Mouse (Mus musculus) embryonic fibroblast, embryonic 13.5 days (primary cell): ENCODE measurements around the gene Exosc7. TPM values are rescaled to one million over a fixed set of nuclear protein-coding genes. Genes with fewer than 3 reads are reported as not detected.

Experiments used
- H3K27ac ChIP-seq: 2 replicates; pipeline ENCODE4 v1.5.1; 2012; ENCODE audit warnings: low read length, control low read depth, inconsistent platforms; ENCODE audit not compliant: insufficient read depth
- H3K4me1 ChIP-seq: 2 replicates; pipeline ENCODE4 v1.6.1; 2011; ENCODE audit warnings: low read length; ENCODE audit not compliant: control insufficient read depth, insufficient read depth
- H3K4me3 ChIP-seq: 2 replicates; pipeline ENCODE4 v1.5.1; 2011; ENCODE audit warnings: mild to moderate bottlenecking, control low read depth, low read length; ENCODE audit not compliant: insufficient read depth
- CTCF ChIP-seq: IDR thresholded peaks from 2 replicates; pipeline ENCODE4 v1.5.1; 2011; ENCODE audit warnings: mild to moderate bottlenecking, control low read depth, low read length, moderate library complexity, borderline replicate concordance; ENCODE audit not compliant: insufficient read depth
- POLR2A ChIP-seq: IDR thresholded peaks from 2 replicates; pipeline ENCODE4 v1.6.1; 2011; ENCODE audit warnings: low read depth, mild to moderate bottlenecking, control low read depth, low read length, moderate library complexity
- polyA plus RNA-seq: library from polyadenylated mRNA; stranded (reverse); fragments of >200 nt; gene quantifications from 2 replicates; pipeline ENCODE4 v1.2.4, GENCODE M21; 2011; ENCODE audit warnings: low read depth; ENCODE audit not compliant: missing spikeins, insufficient read length

The Exosc7 gene
- 28.9 and 38.1 TPM in 2 replicates for polyA plus RNA-seq

DNA sequence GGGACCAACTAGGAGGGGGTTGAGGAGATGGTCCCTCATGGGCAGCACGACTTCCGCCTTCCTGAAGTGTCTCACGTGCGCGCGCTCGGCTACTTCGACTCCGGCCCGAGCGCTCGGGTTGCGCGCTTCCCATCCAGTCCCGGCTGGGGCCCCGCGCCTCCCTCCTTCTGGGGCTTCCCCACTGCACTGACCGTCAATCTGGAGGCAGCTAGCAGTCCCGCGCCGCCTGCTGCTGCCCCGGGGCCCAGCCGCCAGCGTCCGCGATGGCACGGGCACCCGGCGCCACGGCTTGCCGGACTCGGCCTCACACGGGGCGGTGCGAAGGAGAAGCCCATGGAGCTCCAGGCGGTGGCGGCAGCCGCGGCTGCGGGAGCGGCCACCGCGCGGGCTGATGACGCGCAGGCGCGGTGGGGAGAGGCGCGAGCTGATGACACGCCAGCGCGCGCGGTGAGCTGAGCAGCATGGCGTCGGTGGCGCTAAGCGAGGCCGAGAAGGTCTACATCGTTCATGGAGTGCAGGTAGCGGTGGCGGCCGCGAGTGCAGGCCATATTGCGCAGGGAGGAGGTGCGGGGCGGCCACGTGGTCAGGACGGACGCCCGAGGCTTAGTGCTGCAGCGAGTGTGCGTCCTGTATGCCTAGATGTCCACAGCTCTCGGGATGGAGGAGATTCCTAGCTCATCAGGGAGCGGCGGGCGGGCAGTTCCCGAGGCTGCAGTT lies at the start of gene Exosc7, which contains the start of gene Zdhhc3:
TSS of gene Exosc7 (plus strand) at position 411 of the 717 bp plus-strand sequence.
TSS of gene Zdhhc3 (minus strand) at position 401 of the 717 bp plus-strand sequence.
- H3K27ac ChIP-seq: peak within 1 kb of the TSS; percentile 81
- peak within 1 kb of the TSS; percentile 82 for H3K4me3 ChIP-seq
- no peak for TF ChIP-seq CTCF
- peak; percentile 98 for TF ChIP-seq POLR2A
- peaks cover 6% of the 10 kb centered on the region; the same call in 1 of the 2 replicates for H3K4me1 ChIP-seq

DNA sequence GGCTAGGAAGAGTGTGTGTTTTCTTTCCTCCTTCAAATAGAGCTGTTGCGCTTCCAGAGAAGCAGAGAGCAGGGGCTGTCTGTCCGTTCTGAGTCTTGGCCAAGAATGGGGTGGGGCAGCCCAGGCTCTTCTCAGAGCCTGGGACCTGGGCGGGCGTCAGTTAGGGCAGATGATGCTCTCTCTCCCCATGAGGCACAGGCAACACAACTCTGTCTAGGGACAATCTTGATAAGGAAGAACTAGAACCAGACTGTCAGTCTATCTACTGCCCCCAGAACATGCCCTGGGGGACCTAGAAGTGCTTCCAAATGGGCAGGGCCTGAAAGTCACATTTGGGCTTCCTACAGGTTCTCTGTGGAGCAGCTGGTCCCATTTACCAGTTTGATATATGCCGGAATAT lies 33.9 kb upstream of the Exosc7 start:
- Histone ChIP-seq H3K4me3 (no peak overlapping the region), H3K27ac (no peak overlapping the region), H3K4me1 (no peaks in the 10 kb centered on the region)
- no peak for TF ChIP-seq POLR2A
- TF ChIP-seq CTCF: no peak

DNA sequence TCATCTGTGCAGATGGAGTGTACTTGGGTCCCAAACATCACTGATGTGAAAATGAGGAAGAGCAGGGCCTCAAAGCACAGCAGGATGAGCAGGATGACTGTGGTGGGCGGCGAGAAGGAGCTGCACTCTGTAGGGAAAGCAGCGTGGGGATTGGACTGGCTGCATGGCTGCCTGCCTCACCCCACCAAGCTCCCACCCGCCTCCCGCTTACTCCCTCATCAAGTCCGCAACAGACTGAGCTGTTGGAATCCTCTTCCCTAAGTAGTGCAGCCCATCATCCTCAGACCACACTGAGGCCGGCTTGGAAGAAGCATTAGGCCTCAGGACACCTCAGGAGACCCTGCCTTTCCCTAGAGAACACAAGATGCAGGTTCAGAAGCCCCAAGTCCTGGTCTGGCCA lies 32.7 kb upstream of the Exosc7 start:
- no peak for TF ChIP-seq CTCF
- no peak for TF ChIP-seq POLR2A
- H3K27ac ChIP-seq: no peak overlapping the region
- no peak overlapping the region for H3K4me3 ChIP-seq
- H3K4me1 ChIP-seq: no peaks in the 10 kb centered on the region

DNA sequence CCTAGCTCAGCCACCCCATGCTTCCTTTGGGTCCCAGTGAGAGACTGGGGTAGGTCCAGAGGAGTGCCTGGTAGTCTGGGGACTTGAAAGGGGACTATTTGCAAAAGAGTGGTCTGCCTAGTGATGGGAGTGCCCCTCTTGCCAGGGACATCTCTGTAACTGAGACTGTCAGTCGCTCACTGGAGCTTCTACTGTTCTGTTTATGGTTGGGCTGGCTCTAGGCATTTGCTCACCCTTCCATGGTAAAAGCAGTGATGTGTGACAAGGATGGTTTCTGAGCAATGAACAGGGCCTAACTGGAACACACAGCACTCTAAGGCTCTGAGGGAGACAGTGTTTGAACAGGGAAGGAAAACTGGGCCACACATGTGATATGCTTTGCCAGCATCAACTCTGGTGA lies 32.2 kb upstream of the Exosc7 start:
- H3K4me3 ChIP-seq: no peak overlapping the region
- no peak overlapping the region for H3K27ac ChIP-seq
- H3K4me1 ChIP-seq: no peaks in the 10 kb centered on the region
- no peak for TF ChIP-seq POLR2A
- no peak for TF ChIP-seq CTCF

DNA sequence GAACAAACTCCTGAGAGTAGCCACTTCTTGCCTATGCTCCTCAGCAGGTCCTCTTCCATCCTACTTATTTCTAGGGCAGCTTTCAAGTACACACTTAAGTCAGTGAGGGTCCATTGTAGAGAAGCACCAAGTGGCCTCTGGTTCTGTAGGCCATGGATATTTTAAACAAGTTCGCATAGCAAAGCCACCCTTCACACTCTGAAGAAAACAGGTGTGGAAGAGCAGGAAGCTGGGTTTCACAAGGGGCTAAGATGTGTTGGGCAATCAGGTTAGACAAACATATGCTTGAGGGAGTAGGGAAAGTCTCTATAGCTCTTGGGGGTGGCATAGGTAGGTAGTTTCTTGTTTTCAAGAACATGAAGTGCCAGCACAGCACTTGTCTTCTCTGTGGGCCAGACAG lies 27.6 kb upstream of the Exosc7 start:
- Histone ChIP-seq H3K27ac (no peak overlapping the region), H3K4me1 (no peaks in the 10 kb centered on the region), H3K4me3 (no peak overlapping the region)
- TF ChIP-seq POLR2A (no peak), CTCF (no peak)

DNA sequence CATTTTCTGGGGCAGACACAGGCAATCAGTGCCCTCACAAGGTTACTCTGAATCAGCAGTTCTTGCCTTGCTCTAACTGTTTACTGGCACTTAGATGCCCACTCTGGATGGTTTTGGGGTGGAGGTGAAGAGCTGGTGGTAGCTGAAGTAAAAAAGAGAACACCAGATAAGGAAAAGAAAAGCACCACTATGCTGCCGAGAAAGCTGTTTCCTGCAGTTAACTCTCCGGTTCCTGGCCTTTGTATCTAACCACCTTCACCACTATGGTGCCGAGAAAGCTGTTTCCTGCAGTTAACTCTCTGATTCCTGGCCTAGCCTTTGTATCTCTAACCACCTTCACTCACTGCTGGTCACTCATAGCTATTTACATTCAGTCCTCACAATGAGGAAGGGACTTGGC lies 25.5 kb upstream of the Exosc7 start:
- Histone ChIP-seq H3K4me1 (no peaks in the 10 kb centered on the region), H3K4me3 (no peak overlapping the region), H3K27ac (no peak overlapping the region)
- TF ChIP-seq CTCF: no peak
- TF ChIP-seq POLR2A: no peak

DNA sequence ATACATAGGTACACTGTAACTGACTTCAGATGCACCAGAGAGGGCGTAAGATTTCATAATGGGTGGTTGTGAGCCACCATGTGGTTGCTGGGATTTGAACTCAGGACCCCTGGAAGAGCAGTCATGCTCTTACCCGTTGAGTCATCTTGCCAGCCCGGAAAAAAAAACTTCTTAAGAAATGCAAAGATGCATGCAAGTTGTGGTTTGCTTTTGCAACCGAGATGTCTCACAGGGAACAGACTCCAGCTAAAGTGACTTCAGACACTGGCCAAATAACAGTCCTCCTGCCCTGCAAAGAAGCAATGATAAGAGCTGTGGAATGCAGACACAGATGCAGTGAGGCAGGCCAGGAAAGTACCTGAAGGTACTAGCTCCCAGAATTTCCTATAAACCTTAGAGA lies 22.2 kb upstream of the Exosc7 start:
- no peaks in the 10 kb centered on the region for H3K4me1 ChIP-seq
- no peak overlapping the region for H3K4me3 ChIP-seq
- H3K27ac ChIP-seq: no peak overlapping the region
- TF ChIP-seq CTCF (no peak), POLR2A (no peak)

DNA sequence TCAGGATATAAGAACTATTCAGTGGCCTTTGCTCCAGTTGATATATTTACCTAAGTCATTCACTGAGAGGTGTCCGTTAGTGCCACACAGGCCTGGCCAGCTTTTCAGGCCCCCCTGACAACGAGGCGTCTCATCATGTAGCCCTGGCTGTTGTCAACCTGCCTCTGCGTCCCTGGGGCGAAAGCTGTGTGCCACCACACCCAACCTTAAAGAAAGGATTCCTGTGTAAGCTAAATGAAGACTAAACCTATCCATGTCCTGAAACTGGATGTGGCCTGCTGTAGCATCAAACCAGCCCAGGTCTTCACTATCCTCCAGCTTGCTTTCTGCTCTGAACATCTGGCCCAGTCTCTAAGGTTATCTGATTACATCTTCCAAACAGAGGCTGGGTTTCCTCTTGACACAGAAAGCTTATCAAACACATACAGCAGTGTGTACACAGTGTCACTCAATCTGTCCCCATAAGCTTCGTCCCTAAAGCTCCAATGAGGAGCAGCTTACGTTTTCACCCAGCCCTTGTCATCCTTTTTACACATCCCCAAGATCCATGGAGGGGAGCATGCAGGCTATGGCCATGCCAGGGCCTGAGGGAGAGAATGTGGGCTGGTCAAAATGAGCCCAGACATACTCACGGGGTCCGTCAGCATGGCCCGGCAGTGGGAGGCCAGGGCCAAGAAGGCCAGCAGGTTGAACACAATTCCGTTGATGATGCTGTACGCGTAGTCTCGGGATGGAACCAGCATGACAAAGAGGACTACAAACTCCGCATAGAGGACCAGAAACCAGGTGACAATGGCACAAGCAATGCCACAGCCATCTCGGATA lies 13.2 kb upstream of the Exosc7 start:
- Histone ChIP-seq H3K4me3 (no peak overlapping the region), H3K4me1 (no peaks in the 10 kb centered on the region), H3K27ac (no peak overlapping the region)
- TF ChIP-seq CTCF: no peak
- no peak for TF ChIP-seq POLR2A

DNA sequence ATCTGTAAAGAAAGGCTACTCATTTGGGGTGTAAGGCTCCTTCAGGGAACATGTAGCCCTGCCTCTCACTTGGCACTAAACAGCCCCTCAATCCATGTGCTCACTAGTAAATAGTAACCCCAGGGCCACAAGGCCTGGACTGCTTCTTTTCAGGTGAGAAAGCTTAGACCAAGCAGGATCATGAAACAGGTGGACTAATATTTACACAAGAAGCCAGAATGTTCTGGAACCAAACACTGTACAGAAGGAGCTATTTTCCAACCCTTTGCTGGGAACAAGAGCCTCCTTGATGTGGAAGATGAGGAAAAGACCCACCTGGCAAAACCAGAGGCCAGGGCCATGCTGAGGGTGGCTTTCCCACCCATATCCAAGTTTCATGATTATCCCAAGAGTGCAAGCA lies 9.6 kb upstream of the Exosc7 start:
- no peak overlapping the region for H3K4me3 ChIP-seq
- H3K27ac ChIP-seq: no peak overlapping the region
- H3K4me1 ChIP-seq: no peaks in the 10 kb centered on the region
- no peak for TF ChIP-seq CTCF
- TF ChIP-seq POLR2A: no peak

DNA sequence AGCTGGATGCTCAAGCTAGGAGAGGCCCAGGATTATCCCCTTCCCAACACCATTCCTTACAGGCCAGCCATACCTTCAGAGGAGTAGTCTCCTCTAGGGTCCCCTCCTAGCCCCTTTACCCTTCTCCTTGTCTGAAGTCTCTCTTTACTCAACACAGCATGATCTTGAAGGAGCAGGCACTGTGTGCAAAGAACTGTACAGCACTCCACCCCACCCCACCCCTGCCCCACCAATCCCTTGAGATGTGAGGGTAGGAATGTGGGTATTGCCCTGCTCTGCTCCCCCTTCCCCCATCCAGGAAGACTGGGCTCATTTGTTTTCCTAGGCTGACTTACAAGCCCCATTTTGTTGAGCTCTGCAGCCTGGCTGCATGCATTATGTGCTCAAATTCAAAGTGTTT lies 8.7 kb upstream of the Exosc7 start:
- Histone ChIP-seq H3K27ac (no peak overlapping the region), H3K4me1 (no peaks in the 10 kb centered on the region), H3K4me3 (no peak overlapping the region)
- TF ChIP-seq CTCF: no peak
- no peak for TF ChIP-seq POLR2A
